Mouse (Mus musculus): ENCODE results near the gene Abcb10.

GRCm38 (mm10) chr8:123907604-123908003 lies 75.3 kb downstream of the Abcb10 start:
- TF ChIP-seq CTCF (IDR thresholded peaks at IDR 0.05; ENCODE audit: low read depth, low read length) = no peak
- no peak for TF ChIP-seq GATA1 (IDR thresholded peaks at IDR 0.05; ENCODE audit: borderline replicate concordance, low read length)
- no peak for TF ChIP-seq GATA2 (IDR thresholded peaks at IDR 0.05; ENCODE audit: borderline replicate concordance, low read depth, low read length)
